Mouse (Mus musculus) layer of hippocampus, postnatal 10 days (tissue): ENCODE data around the gene Hist1h4c. TPM values are rescaled to one million over a fixed set of nuclear protein-coding genes. Genes with fewer than 3 reads are reported as not detected.

Experiments used
- microRNA-seq, 2 experiments: library from miRNA; unstranded; fragments of <30 nt; microRNA quantifications; one replicate each; pipeline ENCODE4 v1.2.0; 2021
- total RNA-seq, 2 experiments: library from RNA; stranded (reverse); gene quantifications; 2 replicates each; pipeline ENCODE4 v1.2.3; 2021

The Hist1h4c gene
- total RNA-seq, 2 experiments from 2014 or later = 102 to 111 TPM

Small RNA genes within 50 kb of the gene (microRNA-seq; reads per million reads assigned to microRNA genes)
- gene Gm44314 (0 reads per million in 2 experiments), gene Gm44350 (0 to 0.67 reads per million in 2 experiments)

Other genes starting within 250 kb of the Hist1h4c start
- not detected for gene Btn1a1, start 232.6 kb downstream of the Hist1h4c start, total RNA-seq
- under 1 TPM; 0.53 to 0.58 TPM for gene Btn2a2, start 209.6 kb downstream of the Hist1h4c start, total RNA-seq
- gene Hist1h4h, start 167.4 kb downstream of the Hist1h4c start, total RNA-seq = 100 to 1,000 TPM; 280 to 315 TPM
- 10 to 100 TPM; 45.7 to 51.3 TPM for gene Hist1h2af, start 164.5 kb downstream of the Hist1h4c start, total RNA-seq
- 10 to 100 TPM; 19.1 to 19.9 TPM for gene Hist1h3g, start 163.0 kb downstream of the Hist1h4c start, total RNA-seq
- 1 to 10 TPM; 5.1 TPM for gene Hist1h2bh, start 155.1 kb downstream of the Hist1h4c start, total RNA-seq
- gene Hist1h3f, start 154.4 kb downstream of the Hist1h4c start, total RNA-seq = 10 to 100 TPM; 28.3 to 32.7 TPM
- gene Hist1h4f, start 146.8 kb downstream of the Hist1h4c start, total RNA-seq = 100 to 1,000 TPM; 140 to 182 TPM
- gene Hist1h1d, start 145.2 kb downstream of the Hist1h4c start, total RNA-seq = 1 to 10 TPM; 6.4 to 6.6 TPM
- gene Hist1h3e, start 136.1 kb downstream of the Hist1h4c start, total RNA-seq = 10 to 100 TPM; 77.0 to 85.3 TPM
- 10 to 100 TPM; 13.0 to 14.0 TPM for gene Hist1h2ae, start 127.2 kb downstream of the Hist1h4c start, total RNA-seq
- gene Hist1h2bg, start 127.1 kb downstream of the Hist1h4c start, total RNA-seq = 100 to 1,000 TPM; 105 to 126 TPM
- 10 to 100 TPM; 44.2 to 62.6 TPM for gene Hist1h2bf, start 124.3 kb downstream of the Hist1h4c start, total RNA-seq
- 1 to 10 TPM; 5.3 to 5.6 TPM for gene Hist1h2ad, start 124.1 kb downstream of the Hist1h4c start, total RNA-seq
- gene Hist1h3d, start 122.7 kb downstream of the Hist1h4c start, total RNA-seq = 10 to 100 TPM; 13.0 to 15.0 TPM
- gene Hist1h4d, start 116.9 kb downstream of the Hist1h4c start, total RNA-seq = 100 to 1,000 TPM; 147 to 163 TPM
- gene Hist1h2be, start 77.3 kb downstream of the Hist1h4c start, total RNA-seq = 1 to 10 TPM; 6.7 to 8.4 TPM
- gene Hist1h1e, start 75.9 kb downstream of the Hist1h4c start, total RNA-seq = 10 to 100 TPM; 69.3 to 81.5 TPM
- 1 to 10 TPM; 2.6 to 3.3 TPM for gene Hist1h2ac, start 14.5 kb downstream of the Hist1h4c start, total RNA-seq
- gene Hist1h2bc, start 14.3 kb downstream of the Hist1h4c start, total RNA-seq = 10 to 100 TPM; 27.9 to 28.0 TPM
- not detected for gene Hist1h1t, start 2.6 kb downstream of the Hist1h4c start, total RNA-seq
- 1 to 10 TPM; 3.4 to 5.9 TPM for gene Hfe, start 12.4 kb upstream of the Hist1h4c start, total RNA-seq
- 100 to 1,000 TPM in 1 of 2 experiments, 10 to 100 TPM in 1; 87.1 to 106 TPM for gene Hist1h1c, start 40.4 kb upstream of the Hist1h4c start, total RNA-seq
- gene Hist1h3c, start 47.1 kb upstream of the Hist1h4c start, total RNA-seq = 10 to 100 TPM; 23.5 to 26.8 TPM
- 10 to 100 TPM; 38.1 to 45.9 TPM for gene Hist1h2bb, start 48.3 kb upstream of the Hist1h4c start, total RNA-seq
- 10 to 100 TPM; 65.7 to 68.4 TPM for gene Hist1h2ab, start 52.7 kb upstream of the Hist1h4c start, total RNA-seq
- 10 to 100 TPM; 67.7 to 73.1 TPM for gene Hist1h3b, start 53.8 kb upstream of the Hist1h4c start, total RNA-seq
- gene Hist1h4b, start 58.6 kb upstream of the Hist1h4c start, total RNA-seq = 10 to 100 TPM; 80.9 to 84.6 TPM
- gene Hist1h4a, start 62.8 kb upstream of the Hist1h4c start, total RNA-seq = 10 to 100 TPM; 71.9 to 72.7 TPM
- gene Hist1h3a, start 63.9 kb upstream of the Hist1h4c start, total RNA-seq = 10 to 100 TPM; 68.7 to 70.1 TPM
- gene Hist1h1a, start 65.2 kb upstream of the Hist1h4c start, total RNA-seq = 10 to 100 TPM; 47.3 to 51.5 TPM
- not detected for gene Trim38, start 71.5 kb upstream of the Hist1h4c start, total RNA-seq
- gene Slc17a2, start 108.5 kb upstream of the Hist1h4c start, total RNA-seq = not detected
- not detected for gene Slc17a3, start 141.0 kb upstream of the Hist1h4c start, total RNA-seq
- gene Slc17a1, start 169.3 kb upstream of the Hist1h4c start, total RNA-seq = not detected
- gene Slc17a4, start 216.6 kb upstream of the Hist1h4c start, total RNA-seq = not detected
- not detected for gene Hist1h2ba, start 235.7 kb upstream of the Hist1h4c start, total RNA-seq
- gene Hist1h2aa, start 236.0 kb upstream of the Hist1h4c start, total RNA-seq = not detected